Mouse (Mus musculus) heart, adult 2 months (tissue): ENCODE measurements around the gene 4931406P16Rik. TPM values are rescaled to one million over a fixed set of nuclear protein-coding genes. Genes with fewer than 3 reads are reported as not detected.
A peak's percentile ranks its signal among the peaks of the same experiment; 100 is the strongest.

Source experiments
- DNase-seq, 2 experiments: peaks; one replicate each; pipeline ENCODE4 v3.0.0; 2021
- H3K27ac ChIP-seq: fragments of 200-600 bp; 2 replicates; pipeline ENCODE4 v1.8.1; 2022
- H3K27me3 ChIP-seq: fragments of 200-500 bp; 2 replicates; pipeline ENCODE4 v1.6.1; 2012; ENCODE audit warnings: mild to moderate bottlenecking, low read length, inconsistent platforms, mixed read lengths; ENCODE audit not compliant: control insufficient read depth, insufficient read depth
- H3K36me3 ChIP-seq: fragments of 200-500 bp; 2 replicates; pipeline ENCODE4 v1.6.1; 2012; ENCODE audit warnings: low read length, inconsistent platforms; ENCODE audit not compliant: control insufficient read depth, insufficient read depth
- H3K4me1 ChIP-seq: fragments of 200-500 bp; 2 replicates; pipeline ENCODE4 v1.6.1; 2011; ENCODE audit warnings: low read length; ENCODE audit not compliant: control insufficient read depth, insufficient read depth
- H3K4me3 ChIP-seq: fragments of 200-600 bp; 2 replicates; pipeline ENCODE4 v1.8.1; 2022
- H3K79me2 ChIP-seq: fragments of 200-500 bp; replicated peaks from 2 replicates; pipeline ENCODE4 v1.6.1; 2012; ENCODE audit warnings: mild to moderate bottlenecking, inconsistent platforms, low read length, moderate library complexity, mixed read lengths; ENCODE audit not compliant: control insufficient read depth, insufficient read depth
- H3K9ac ChIP-seq: fragments of 200-500 bp; 2 replicates; pipeline ENCODE4 v1.6.1; 2012; ENCODE audit warnings: low read depth, mild to moderate bottlenecking, control low read depth, inconsistent platforms, low read length, mixed read lengths
- CTCF ChIP-seq: fragments of 200-600 bp; IDR thresholded peaks from 2 replicates; pipeline ENCODE4 v1.8.1; 2022; ENCODE audit warnings: antibody characterized with exemption, mild to moderate bottlenecking, moderate library complexity
- EP300 ChIP-seq: fragments of 200-500 bp; IDR thresholded peaks from 2 replicates; pipeline ENCODE4 v1.6.1; 2011; ENCODE audit warnings: low read depth, low read length, control low read depth; ENCODE audit not compliant: insufficient read depth
- POLR2A ChIP-seq: fragments of 200-500 bp; IDR thresholded peaks from 2 replicates; pipeline ENCODE4 v1.6.1; 2011; ENCODE audit warnings: mild to moderate bottlenecking, low read depth, low read length, control low read depth; ENCODE audit not compliant: insufficient read depth
- WGBS: fragments of 180-500 bp; shearing (Covaris S2); methylation state at CpG from one replicate; pipeline ENCODE4 v1.1.7; 2018; 5-methylcytosine and 5-hydroxymethylcytosine counted together
- intact Hi-C: fragments of 180-260 bp; cut with DNase I; formaldehyde crosslinking; loops from one replicate; pipeline ENCODE4 v1.15.1; 2025
- polyA plus RNA-seq: library from polyadenylated mRNA; depleted of rRNA; stranded (reverse); fragments of >200 nt; gene quantifications from 2 replicates; pipeline ENCODE4 v1.2.3, GENCODE M21; 2012
- total RNA-seq, 2 experiments: library from RNA; stranded (reverse); gene quantifications; 2 replicates each; pipeline ENCODE4 v1.2.3; 2021

Gene 4931406P16Rik
- total and polyA plus RNA-seq, 3 experiments: 24.9 to 44.1 (median 40.7) TPM

- no peak for TF ChIP-seq POLR2A
- no peak for TF ChIP-seq CTCF
- no peak for TF ChIP-seq EP300
- Histone ChIP-seq H3K36me3 (peaks cover 39% of the 10 kb centered on the region), H3K27ac (peak overlapping the region; percentile 42), H3K4me3 (no peak overlapping the region), H3K79me2 (peaks cover 9% of the 10 kb centered on the region), H3K9ac (peak overlapping the region; percentile 30; the same call in 1 of the 2 replicates), H3K4me1 (peaks cover 14% of the 10 kb centered on the region), H3K27me3 (no peaks in the 10 kb centered on the region)
- 16% methylated on average over 1 of the region's 1 CpGs for WGBS
- DNase-seq: no peak
- intact Hi-C loops: no loop called here
Observed at GRCm38 (mm10) chr7:34291265-34291664, 22.1 kb downstream of the 4931406P16Rik start.

GRCm38 (mm10) chr7:34290450-34291151 lies 22.8 kb downstream of the 4931406P16Rik start:
- TF ChIP-seq CTCF: no peak
- no peak for TF ChIP-seq POLR2A
- no peak for TF ChIP-seq EP300
- DNase-seq: no peak
- Histone ChIP-seq H3K4me1 (peaks cover 12% of the 10 kb centered on the region), H3K27ac (peak overlapping the region; percentile 42), H3K4me3 (no peak overlapping the region), H3K36me3 (peaks cover 36% of the 10 kb centered on the region), H3K9ac (peak overlapping the region; percentile 30; the same call in 1 of the 2 replicates), H3K27me3 (no peaks in the 10 kb centered on the region), H3K79me2 (peaks cover 4% of the 10 kb centered on the region)
- intact Hi-C loops: no loop called here

GRCm38 (mm10) chr7:34277656-34278055 lies 35.7 kb downstream of the 4931406P16Rik start:
- Histone ChIP-seq H3K79me2 (peaks cover 12% of the 10 kb centered on the region), H3K27ac (no peak overlapping the region), H3K4me1 (peaks cover 4% of the 10 kb centered on the region), H3K36me3 (peaks cover 33% of the 10 kb centered on the region), H3K4me3 (no peak overlapping the region), H3K9ac (no peak overlapping the region), H3K27me3 (no peaks in the 10 kb centered on the region)
- no peak for DNase-seq
- TF ChIP-seq EP300 (no peak), POLR2A (no peak), CTCF (no peak)
- intact Hi-C loops: no loop called here
- 89% methylated on average over 2 of the region's 2 CpGs for WGBS

GRCm38 (mm10) chr7:34276066-34276465 lies 37.3 kb downstream of the 4931406P16Rik start:
- Histone ChIP-seq H3K27me3 (no peaks in the 10 kb centered on the region), H3K4me3 (no peak overlapping the region), H3K27ac (no peak overlapping the region), H3K9ac (no peak overlapping the region), H3K79me2 (peaks cover 9% of the 10 kb centered on the region), H3K36me3 (peaks cover 23% of the 10 kb centered on the region), H3K4me1 (peaks cover 8% of the 10 kb centered on the region)
- DNase-seq: no peak
- intact Hi-C loops: no loop called here
- TF ChIP-seq POLR2A (no peak), EP300 (no peak), CTCF (no peak)
- 87% methylated on average over 3 of the region's 3 CpGs for WGBS

GRCm38 (mm10) chr7:34272465-34272864 lies 40.9 kb downstream of the 4931406P16Rik start:
- H3K4me3 ChIP-seq: no peak overlapping the region
- peaks cover 40% of the 10 kb centered on the region for H3K36me3 ChIP-seq
- WGBS: 49% methylated on average over 4 of the region's 4 CpGs
- TF ChIP-seq POLR2A: no peak
- no peak for TF ChIP-seq CTCF
- no peak for TF ChIP-seq EP300
- no peak for DNase-seq
- no peaks in the 10 kb centered on the region for H3K27me3 ChIP-seq
- H3K4me1 ChIP-seq: peaks cover 19% of the 10 kb centered on the region
- H3K9ac ChIP-seq: no peak overlapping the region
- peaks cover 11% of the 10 kb centered on the region for H3K79me2 ChIP-seq
- intact Hi-C loops: no loop called here
- no peak overlapping the region for H3K27ac ChIP-seq

- Histone ChIP-seq H3K27me3 (no peaks in the 10 kb centered on the region), H3K9ac (no peak overlapping the region)
- DNase-seq: no peak
Observed at GRCm38 (mm10) chr7:34268463-34268862, 44.9 kb downstream of the 4931406P16Rik start.

More at GRCm38 (mm10) chr7:34268463-34268862, 44.9 kb downstream of the 4931406P16Rik start:
- Histone ChIP-seq H3K4me3 (no peak overlapping the region), H3K27ac (peak overlapping the region; percentile 68), H3K79me2 (peaks cover 11% of the 10 kb centered on the region), H3K4me1 (peaks cover 33% of the 10 kb centered on the region), H3K36me3 (peaks cover 60% of the 10 kb centered on the region)
- 39% methylated on average over 1 of the region's 1 CpGs for WGBS
- TF ChIP-seq CTCF (no peak), EP300 (no peak), POLR2A (no peak)
- intact Hi-C loops: loop anchor here (5.0 to 10.0 kb wide), 2 partner anchors 69 to 386 kb away; partner anchors contain the start of gene Kctd15
